Mouse (Mus musculus) MEL (cell line): ENCODE measurements around the gene Nek9.

Source experiments
- CTCF ChIP-seq, 3 experiments: IDR thresholded peaks in 2 of 3; conservative IDR thresholded peaks in 1 of 3; 2 replicates each; pipeline ENCODE4 v1.5.1; 2011 to 2012; ENCODE audit warnings: low read length in 3 of 3, low read depth in 2 of 3, mild to moderate bottlenecking in 2 of 3, improper control_type of control experiment in 1 of 3, inconsistent platforms in 1 of 3, mixed read lengths in 1 of 3, moderate library complexity in 1 of 3; ENCODE audit not compliant: control insufficient read depth in 1 of 3, insufficient read depth in 1 of 3, poor library complexity in 1 of 3, severe bottlenecking in 1 of 3
- HCFC1 ChIP-seq: IDR thresholded peaks from 2 replicates; pipeline ENCODE4 v1.6.1; 2012; ENCODE audit warnings: low read depth, mild to moderate bottlenecking, inconsistent platforms, low read length, improper control_type of control experiment, moderate library complexity
- MXI1 ChIP-seq: IDR thresholded peaks from 2 replicates; pipeline ENCODE4 v1.6.1; 2011; ENCODE audit warnings: mild to moderate bottlenecking, low read depth, low read length, improper control_type of control experiment
- MYC ChIP-seq: IDR thresholded peaks from 2 replicates; pipeline ENCODE4 v1.6.1; 2011; ENCODE audit warnings: low read depth, mild to moderate bottlenecking, low read length, improper control_type of control experiment, moderate library complexity
- POLR2A ChIP-seq, 2 experiments: IDR thresholded peaks; 2 replicates each; pipeline ENCODE4 v1.6.1; 2011 to 2012; ENCODE audit warnings: low read length in 2 of 2, mild to moderate bottlenecking in 2 of 2, control low read depth in 1 of 2, improper control_type of control experiment in 1 of 2, low read depth in 1 of 2, moderate library complexity in 1 of 2; ENCODE audit not compliant: control insufficient read depth in 1 of 2, insufficient read depth in 1 of 2, poor library complexity in 1 of 2
- POLR2AphosphoS2 ChIP-seq: IDR thresholded peaks from 2 replicates; pipeline ENCODE4 v1.6.1; 2011; ENCODE audit warnings: low read length, improper control_type of control experiment
- RCOR1 ChIP-seq: IDR thresholded peaks from 2 replicates; pipeline ENCODE4 v1.6.1; 2012; ENCODE audit warnings: low read depth, mild to moderate bottlenecking, inconsistent platforms, low read length, improper control_type of control experiment
- SMC3 ChIP-seq: IDR thresholded peaks from 2 replicates; pipeline ENCODE4 v1.6.1; 2011; ENCODE audit warnings: low read depth, low read length, improper control_type of control experiment
- TBP ChIP-seq: IDR thresholded peaks from 2 replicates; pipeline ENCODE4 v1.8.0; 2011; ENCODE audit warnings: low read depth, low read length, improper control_type of control experiment
- ZC3H11A ChIP-seq: IDR thresholded peaks from 2 replicates; pipeline ENCODE4 v1.6.1; 2012; ENCODE audit warnings: low read depth, mild to moderate bottlenecking, inconsistent platforms, low read length, improper control_type of control experiment

- no peak for TF ChIP-seq MYC
- TF ChIP-seq MXI1 = no peak
- no peak for TF ChIP-seq HCFC1
- no peak for TF ChIP-seq ZC3H11A
- no peak for TF ChIP-seq SMC3
- TF ChIP-seq POLR2A (IDR thresholded peaks at IDR 0.05; ENCODE audit: control insufficient read depth in 1 of 2, insufficient read depth in 1 of 2, low read depth in 1 of 2, low read length in 2 of 2, poor library complexity in 1 of 2) = no peak
- TF ChIP-seq TBP = no peak
- TF ChIP-seq POLR2AphosphoS2 = no peak
- TF ChIP-seq CTCF (IDR thresholded peaks at IDR 0.05 in 2 of 3, conservative IDR thresholded peaks at IDR 0.05 in 1 of 3; ENCODE audit: control insufficient read depth in 1 of 3, insufficient read depth in 1 of 3, low read depth in 2 of 3, low read length in 3 of 3, poor library complexity in 1 of 3, severe bottlenecking in 1 of 3) = no peak
- TF ChIP-seq RCOR1 = no peak
Measured at GRCm38 (mm10) chr12:85284996-85285395, 54.2 kb downstream of the Nek9 start.
